Mouse (Mus musculus) neutrophil, adult 83 days (primary cell): ENCODE measurements around the gene Olfr482. TPM values are rescaled to one million over a fixed set of nuclear protein-coding genes. Genes with fewer than 3 reads are reported as not detected.

ENCODE experiments used
- total RNA-seq, 2 experiments: library from RNA; stranded (reverse); gene quantifications; one replicate each; pipeline ENCODE4 v1.2.4; 2023

The Olfr482 gene
- total RNA-seq, result 1 to 10 TPM; 1.2 to 1.7 TPM

DNA sequence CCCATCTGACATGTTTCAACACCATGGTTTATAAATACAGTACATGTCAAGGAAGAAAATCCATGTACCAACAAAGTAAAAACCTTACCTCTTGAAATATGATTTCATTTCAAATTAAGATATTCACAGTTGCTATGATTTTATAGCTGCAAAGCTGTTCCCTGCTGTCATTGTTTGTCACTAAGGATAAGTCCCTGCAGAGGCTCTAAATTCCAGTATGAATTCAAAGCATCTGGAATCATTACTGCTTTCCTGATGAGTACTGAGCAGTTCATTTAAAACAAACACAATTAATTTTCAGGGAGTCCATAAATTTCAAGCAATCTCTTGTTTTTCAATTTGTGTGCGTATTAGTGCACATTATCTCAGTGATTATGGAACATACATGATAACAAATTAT lies at the start of gene Olfr482:
Gene Olfr482, minus strand, starts transcription at position 101 of the 400 bp plus-strand sequence.

DNA sequence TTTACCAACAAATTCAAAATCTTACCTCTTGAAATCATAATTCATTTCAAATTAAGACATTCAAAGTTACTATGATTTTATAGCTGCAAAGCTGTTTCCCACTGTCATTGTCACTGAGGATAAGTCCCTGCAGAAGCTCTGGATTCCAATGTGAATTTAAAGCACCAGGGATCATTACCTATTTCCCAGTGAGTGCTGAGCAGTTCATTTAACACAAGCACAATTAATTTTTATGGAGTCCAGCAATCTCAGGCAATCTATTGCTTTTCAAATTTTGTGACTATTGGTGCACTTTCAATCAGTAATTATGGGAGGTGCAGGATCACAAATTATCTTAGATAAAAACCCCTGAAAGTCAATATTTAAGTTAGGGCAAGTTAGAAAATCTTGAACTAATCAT lies 30.0 kb upstream of the Olfr482 start, which contains the start of gene Olfr484:
Gene Olfr484, minus strand, starts transcription at position 101 of the 400 bp plus-strand sequence.

DNA sequence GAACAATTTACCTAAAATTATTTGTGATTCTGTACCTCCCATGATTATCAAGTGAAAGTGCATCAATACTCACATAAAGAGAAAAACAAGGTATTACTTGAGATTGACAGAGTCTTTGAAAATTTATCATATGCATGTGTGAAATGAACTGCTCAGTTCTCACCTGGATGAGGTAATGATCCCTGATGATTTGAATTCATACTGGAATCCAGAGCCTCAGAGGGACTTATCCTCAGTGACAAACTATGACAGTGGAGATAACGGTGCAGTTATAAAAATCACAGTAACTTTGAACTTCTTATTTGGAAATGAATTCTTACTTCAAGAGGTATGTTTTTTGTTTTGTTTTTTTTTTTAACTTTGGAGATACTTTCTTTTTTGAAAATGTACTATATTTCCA lies 3.2 kb upstream of the Olfr482 start, which contains the start of gene Olfr483:
Gene Olfr483, plus strand, starts transcription at position 301 of the 400 bp plus-strand sequence.

DNA sequence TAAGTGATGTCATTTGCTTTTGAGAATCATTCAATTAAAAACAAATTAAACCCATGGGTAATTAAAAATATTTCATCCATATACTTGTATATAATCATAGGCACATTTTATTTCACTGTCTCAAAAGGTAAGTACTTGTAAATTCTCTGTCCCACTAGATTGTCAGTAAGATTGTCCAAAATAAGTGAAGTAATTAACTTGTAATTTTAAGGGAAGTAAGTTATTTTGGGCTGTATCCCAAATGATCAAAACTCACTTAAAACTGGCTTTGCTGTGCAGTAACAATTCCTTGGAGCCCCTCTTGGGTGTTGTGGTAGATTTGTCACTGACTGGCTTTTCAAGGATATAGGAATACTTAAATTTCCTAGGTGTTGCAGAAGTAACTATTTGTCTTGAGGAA lies 17.8 kb downstream of the Olfr482 start, which contains the start of gene Olfr481:
Gene Olfr481, plus strand, starts transcription at position 301 of the 400 bp plus-strand sequence.

DNA sequence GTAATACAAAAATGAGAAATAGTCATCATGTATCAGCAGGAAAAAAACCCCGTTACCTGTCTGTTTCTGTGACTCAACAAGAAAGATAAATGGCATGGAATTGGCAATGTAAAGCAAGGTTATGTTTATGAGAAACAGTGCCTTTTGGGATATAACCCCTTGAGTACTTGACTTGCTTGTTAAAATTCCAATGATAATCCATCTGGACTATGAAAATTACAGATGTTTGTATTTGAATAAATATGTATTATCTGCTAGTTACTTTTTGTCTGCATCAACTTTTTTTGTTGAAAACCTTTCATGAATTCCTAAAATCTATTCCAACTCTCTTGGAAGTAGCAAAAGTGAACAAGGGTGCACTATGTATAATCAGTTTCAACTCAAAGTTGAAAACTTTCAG lies 30.1 kb downstream of the Olfr482 start, which contains the start of gene Olfr480:
Gene Olfr480, minus strand, starts transcription at position 101 of the 400 bp plus-strand sequence.

DNA sequence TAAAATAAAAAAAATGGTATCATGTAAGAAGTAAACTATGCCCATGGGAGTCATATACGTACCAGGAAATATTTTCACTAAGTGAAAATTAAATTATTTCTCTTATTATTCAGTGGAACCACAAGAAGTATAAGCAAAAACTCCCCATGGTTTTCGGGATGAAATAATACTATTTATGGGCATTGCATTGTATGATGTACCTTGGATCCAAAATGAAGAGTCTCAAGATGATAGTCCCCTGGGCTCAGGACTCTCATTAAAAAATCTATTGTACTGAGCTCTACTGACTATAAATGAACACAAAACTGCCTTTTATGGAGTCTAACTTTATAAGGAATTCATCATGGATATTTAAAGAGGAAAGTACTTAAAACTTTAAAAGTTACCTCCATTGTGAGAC lies 47.0 kb downstream of the Olfr482 start, which contains the start of gene Olfr479:
Gene Olfr479, plus strand, starts transcription at position 301 of the 400 bp plus-strand sequence.

Other genes starting within 250 kb of the Olfr482 start
- not detected for gene Olfr472, start 199.7 kb downstream of the Olfr482 start, total RNA-seq
- gene Olfr473, start 167.1 kb downstream of the Olfr482 start, total RNA-seq, result not detected
- gene Olfr474, start 142.9 kb downstream of the Olfr482 start, total RNA-seq, result not detected
- gene Olfr476, start 132.8 kb downstream of the Olfr482 start, total RNA-seq, result not detected
- not detected for gene Olfr477, start 110.9 kb downstream of the Olfr482 start, total RNA-seq
- gene Olfr478, start 63.6 kb downstream of the Olfr482 start, total RNA-seq, result not detected
- gene Olfr479, start 46.9 kb downstream of the Olfr482 start, total RNA-seq, result not detected
- not detected for gene Olfr480, start 30.2 kb downstream of the Olfr482 start, total RNA-seq
- gene Olfr481, start 17.7 kb downstream of the Olfr482 start, total RNA-seq, result not detected
- not detected for gene Olfr483, start 3.3 kb upstream of the Olfr482 start, total RNA-seq
- gene Olfr484, start 29.9 kb upstream of the Olfr482 start, total RNA-seq, result not detected
- gene Olfr485, start 62.3 kb upstream of the Olfr482 start, total RNA-seq, result not detected
- not detected for gene Olfr486, start 75.2 kb upstream of the Olfr482 start, total RNA-seq
- gene Olfr487, start 117.0 kb upstream of the Olfr482 start, total RNA-seq, result not detected
- not detected for gene Olfr488, start 160.8 kb upstream of the Olfr482 start, total RNA-seq
- gene Olfr490, start 191.3 kb upstream of the Olfr482 start, total RNA-seq, result not detected
- not detected for gene Olfr491, start 215.9 kb upstream of the Olfr482 start, total RNA-seq
- not detected for gene Olfr492, start 226.1 kb upstream of the Olfr482 start, total RNA-seq
- not detected for gene Olfr493, start 249.4 kb upstream of the Olfr482 start, total RNA-seq